Mouse (Mus musculus): ENCODE results near the gene Pcp4. TPM values are rescaled to one million over a fixed set of nuclear protein-coding genes. Genes with fewer than 3 reads are reported as not detected.

The Pcp4 gene
- total and polyA plus RNA-seq, 3 experiments, result 2.4 to 3.3 TPM; not detected in 1

- Histone ChIP-seq H3K27me3 (replicated peaks) (no peaks in the 10 kb centered on the region), H3K9me3 (replicated peaks; ENCODE audit: low read length) (no peaks in the 10 kb centered on the region), H3K4me1 (ENCODE audit: control insufficient read depth in 1 of 2, insufficient read depth in 2 of 2) (peaks cover 6 to 30% of the 10 kb centered on the region in 2 experiments; a peak in 3 of 4 replicates), H3K4me3 (replicated peaks in 1 of 3; ENCODE audit: low read depth in 2 of 3, low read length in 2 of 3, poor library complexity in 1 of 3) (no peak overlapping the region), H3K9ac (ENCODE audit: insufficient read depth, low read depth) (no peak overlapping the region), H3K79me2 (replicated peaks; ENCODE audit: control insufficient read depth, extremely low read depth, insufficient read depth, poor library complexity, severe bottlenecking) (no peaks in the 10 kb centered on the region), H3K36me3 (replicated peaks in 1 of 2; ENCODE audit: control insufficient read depth in 1 of 2, insufficient read depth in 1 of 2, low read length in 1 of 2) (no peaks in the 10 kb centered on the region), H3K27ac (ENCODE audit: insufficient read depth, low read depth) (no peak overlapping the region), H3K4me2 (ENCODE audit: insufficient read depth, low read depth, poor library complexity, severe bottlenecking) (no peak overlapping the region)
- dilution Hi-C loops (cut with MboI; ENCODE audit: extremely low pct_ligation_motif_present, extremely low pct_unique_long_range_greater_than_20kb, low sequenced_read_pairs) (no loop called here), in situ Hi-C loops (cut with MboI; ENCODE audit: low pct_ligation_motif_present, low pct_unique_long_range_greater_than_20kb, low sequenced_read_pairs) (no loop called here)
- DNase-seq (ENCODE audit: extremely low read depth), result no peak
- no peak for TF ChIP-seq USF2 (conservative IDR thresholded peaks at IDR 0.05; ENCODE audit: low read depth, low read length)
- no peak for TF ChIP-seq MAFK (IDR thresholded peaks at IDR 0.05; ENCODE audit: insufficient replicate concordance, low read length)
- no peak for TF ChIP-seq ZMIZ1 (IDR thresholded peaks at IDR 0.05; ENCODE audit: low read depth, low read length)
- TF ChIP-seq JUND (conservative IDR thresholded peaks at IDR 0.05; ENCODE audit: low read depth, low read length), result no peak
- TF ChIP-seq ZNF384 (IDR thresholded peaks at IDR 0.05; ENCODE audit: low read depth, low read length), result no peak
- TF ChIP-seq RCOR1 (conservative IDR thresholded peaks at IDR 0.05; ENCODE audit: low read depth, low read length), result no peak
- no peak for TF ChIP-seq MAX (IDR thresholded peaks at IDR 0.05; ENCODE audit: low read length)
- no peak for TF ChIP-seq ETS1 (conservative IDR thresholded peaks at IDR 0.05; ENCODE audit: low read depth, low read length)
- TF ChIP-seq E2F4 (IDR thresholded peaks at IDR 0.05; ENCODE audit: insufficient replicate concordance, low read depth, low read length), result no peak
- TF ChIP-seq TCF12 (IDR thresholded peaks at IDR 0.05; ENCODE audit: low read depth, low read length), result no peak
- no peak for TF ChIP-seq GABPA (IDR thresholded peaks at IDR 0.05; ENCODE audit: insufficient replicate concordance, low read depth, low read length)
- TF ChIP-seq SIN3A (IDR thresholded peaks at IDR 0.05; ENCODE audit: low read length), result no peak
- TF ChIP-seq IRF4 (IDR thresholded peaks at IDR 0.05; ENCODE audit: low read depth, low read length), result no peak
These were observed 28.5 kb upstream of the Pcp4 start for GRCm38 (mm10) chr16:96438946-96439345.

- Histone ChIP-seq H3K27me3 (replicated peaks) (no peaks in the 10 kb centered on the region), H3K4me1 (ENCODE audit: control insufficient read depth in 1 of 2, insufficient read depth in 2 of 2) (peaks cover 6 to 30% of the 10 kb centered on the region in 2 experiments; a peak in 3 of 4 replicates), H3K79me2 (replicated peaks; ENCODE audit: control insufficient read depth, extremely low read depth, insufficient read depth, poor library complexity, severe bottlenecking) (no peaks in the 10 kb centered on the region), H3K9ac (ENCODE audit: insufficient read depth, low read depth) (no peak overlapping the region), H3K36me3 (replicated peaks in 1 of 2; ENCODE audit: control insufficient read depth in 1 of 2, insufficient read depth in 1 of 2, low read length in 1 of 2) (no peaks in the 10 kb centered on the region), H3K9me3 (replicated peaks; ENCODE audit: low read length) (no peaks in the 10 kb centered on the region), H3K4me2 (ENCODE audit: insufficient read depth, low read depth, poor library complexity, severe bottlenecking) (no peak overlapping the region), H3K27ac (ENCODE audit: insufficient read depth, low read depth) (no peak overlapping the region), H3K4me3 (replicated peaks in 1 of 3; ENCODE audit: low read depth in 2 of 3, low read length in 2 of 3, poor library complexity in 1 of 3) (no peak overlapping the region)
- no peak for DNase-seq (ENCODE audit: extremely low read depth)
- dilution Hi-C loops (cut with MboI; ENCODE audit: extremely low pct_ligation_motif_present, extremely low pct_unique_long_range_greater_than_20kb, low sequenced_read_pairs) (no loop called here), in situ Hi-C loops (cut with MboI; ENCODE audit: low pct_ligation_motif_present, low pct_unique_long_range_greater_than_20kb, low sequenced_read_pairs) (no loop called here)
- TF ChIP-seq CHD2 (IDR thresholded peaks at IDR 0.05; ENCODE audit: low read length) (0 out of 2 replicates have a peak, but pooled peaks have one; percentile 46), MAX (IDR thresholded peaks at IDR 0.05; ENCODE audit: low read length) (no peak)
These were observed 27.7 kb upstream of the Pcp4 start for GRCm38 (mm10) chr16:96439682-96440081.

- TF ChIP-seq ELF1 (IDR thresholded peaks at IDR 0.05; ENCODE audit: low read depth, low read length) (no peak), E2F4 (IDR thresholded peaks at IDR 0.05; ENCODE audit: insufficient replicate concordance, low read depth, low read length) (no peak), HCFC1 (IDR thresholded peaks at IDR 0.05; ENCODE audit: low read depth, low read length) (no peak), MXI1 (IDR thresholded peaks at IDR 0.05; ENCODE audit: low read depth, low read length) (no peak), MEF2A (IDR thresholded peaks at IDR 0.05; ENCODE audit: borderline replicate concordance, low read depth, low read length) (no peak), SMC3 (IDR thresholded peaks at IDR 0.05; ENCODE audit: low read depth, low read length) (no peak), ZMIZ1 (IDR thresholded peaks at IDR 0.05; ENCODE audit: low read depth, low read length) (no peak), SIN3A (IDR thresholded peaks at IDR 0.05; ENCODE audit: low read length) (no peak), BHLHE40 (IDR thresholded peaks at IDR 0.05; ENCODE audit: low read depth, low read length) (no peak), ZKSCAN1 (IDR thresholded peaks at IDR 0.05; ENCODE audit: borderline replicate concordance, low read depth, low read length) (no peak), PAX5 (IDR thresholded peaks at IDR 0.05; ENCODE audit: low read length) (no peak), POLR2A (IDR thresholded peaks at IDR 0.05; ENCODE audit: low read depth, low read length) (no peak), MAX (IDR thresholded peaks at IDR 0.05; ENCODE audit: low read length) (no peak), USF1 (IDR thresholded peaks at IDR 0.05; ENCODE audit: low read depth, low read length) (no peak), KAT2A (IDR thresholded peaks at IDR 0.05; ENCODE audit: insufficient replicate concordance, low read length) (no peak), ZC3H11A (IDR thresholded peaks at IDR 0.05; ENCODE audit: low read depth, low read length) (no peak), MYC (IDR thresholded peaks at IDR 0.05; ENCODE audit: low read depth, low read length) (no peak)
- Histone ChIP-seq H3K27me3 (replicated peaks) (no peaks in the 10 kb centered on the region), H3K9ac (ENCODE audit: insufficient read depth, low read depth) (no peak overlapping the region), H3K4me3 (replicated peaks in 1 of 3; ENCODE audit: low read depth in 2 of 3, low read length in 2 of 3, poor library complexity in 1 of 3) (no peak overlapping the region), H3K4me1 (ENCODE audit: control insufficient read depth in 1 of 2, insufficient read depth in 2 of 2) (peaks cover 6 to 30% of the 10 kb centered on the region in 2 experiments; a peak in 3 of 4 replicates), H3K9me3 (replicated peaks; ENCODE audit: low read length) (no peaks in the 10 kb centered on the region), H3K79me2 (replicated peaks; ENCODE audit: control insufficient read depth, extremely low read depth, insufficient read depth, poor library complexity, severe bottlenecking) (no peaks in the 10 kb centered on the region), H3K36me3 (replicated peaks in 1 of 2; ENCODE audit: control insufficient read depth in 1 of 2, insufficient read depth in 1 of 2, low read length in 1 of 2) (no peaks in the 10 kb centered on the region), H3K27ac (ENCODE audit: insufficient read depth, low read depth) (no peak overlapping the region), H3K4me2 (ENCODE audit: insufficient read depth, low read depth, poor library complexity, severe bottlenecking) (no peak overlapping the region)
- no peak for DNase-seq (ENCODE audit: extremely low read depth)
- in situ Hi-C loops (cut with MboI; ENCODE audit: low pct_ligation_motif_present, low pct_unique_long_range_greater_than_20kb, low sequenced_read_pairs) (no loop called here), dilution Hi-C loops (cut with MboI; ENCODE audit: extremely low pct_ligation_motif_present, extremely low pct_unique_long_range_greater_than_20kb, low sequenced_read_pairs) (no loop called here)
These were observed 26.5 kb upstream of the Pcp4 start for GRCm38 (mm10) chr16:96440871-96441270.
